Mouse (Mus musculus) midbrain, embryonic 13.5 days (tissue): ENCODE results near the gene Ier2. TPM values are rescaled to one million over a fixed set of nuclear protein-coding genes. Genes with fewer than 3 reads are reported as not detected.
A peak's percentile ranks its signal among the peaks of the same experiment; 100 is the strongest.

Experiments used
- ATAC-seq: fragments of 200-750 bp; cut with Nextera tagmentation; 2 replicates; pipeline ENCODE4 v1.8.0; 2017; ENCODE audit warnings: mild to moderate bottlenecking, moderate TSS enrichment, moderate library complexity
- H3K27ac ChIP-seq: fragments of 300-500 bp; sonication (generic); 2 replicates; pipeline ENCODE4 v1.5.1; 2015; ENCODE audit warnings: inconsistent platforms, mild to moderate bottlenecking, moderate library complexity
- H3K27me3 ChIP-seq: fragments of 300-500 bp; sonication (generic); 2 replicates; pipeline ENCODE4 v1.6.1; 2015; ENCODE audit warnings: mild to moderate bottlenecking, inconsistent platforms
- H3K36me3 ChIP-seq: fragments of 300-500 bp; sonication (generic); 2 replicates; pipeline ENCODE4 v1.6.1; 2015; ENCODE audit warnings: mild to moderate bottlenecking, inconsistent platforms
- H3K4me1 ChIP-seq: fragments of 300-500 bp; sonication (generic); replicated peaks from 2 replicates; pipeline ENCODE4 v1.6.1; 2015; ENCODE audit warnings: inconsistent platforms
- H3K4me2 ChIP-seq: fragments of 300-500 bp; sonication (generic); replicated peaks from 2 replicates; pipeline ENCODE4 v1.6.1; 2015; ENCODE audit warnings: moderate library complexity, mild to moderate bottlenecking, inconsistent platforms
- H3K4me3 ChIP-seq: fragments of 300-500 bp; sonication (generic); replicated peaks from 2 replicates; pipeline ENCODE4 v1.5.1; 2015; ENCODE audit warnings: mild to moderate bottlenecking, inconsistent platforms
- H3K9ac ChIP-seq: fragments of 300-500 bp; sonication (generic); replicated peaks from 2 replicates; pipeline ENCODE4 v1.6.1; 2015; ENCODE audit warnings: mild to moderate bottlenecking, inconsistent platforms
- H3K9me3 ChIP-seq: fragments of 300-500 bp; sonication (generic); 2 replicates; pipeline ENCODE4 v1.6.1; 2016; ENCODE audit warnings: mild to moderate bottlenecking, inconsistent platforms
- WGBS: fragments of 180-500 bp; shearing (Covaris S2); methylation state at CpG from one replicate; pipeline ENCODE4 v1.1.7; 2015; 5-methylcytosine and 5-hydroxymethylcytosine counted together
- polyA plus RNA-seq: library from polyadenylated mRNA; unstranded; fragments of >200 nt; fragmentation: Nextera tagmentation; extraction: Ambion mirVana; gene quantifications from 2 replicates; pipeline ENCODE4 v1.2.1, GENCODE M21; 2015

The Ier2 gene
- polyA plus RNA-seq, 1 experiment from 2014 or later, result 26.3 TPM

- H3K27me3 ChIP-seq, result no peaks in the 10 kb centered on the region
- no peak overlapping the region for H3K4me2 ChIP-seq
- H3K36me3 ChIP-seq, result no peaks in the 10 kb centered on the region
- no peak overlapping the region for H3K9ac ChIP-seq
- H3K4me1 ChIP-seq, result peaks cover 13% of the 10 kb centered on the region
- no peaks in the 10 kb centered on the region for H3K9me3 ChIP-seq
- H3K4me3 ChIP-seq, result no peak overlapping the region
- H3K27ac ChIP-seq, result no peak overlapping the region
- ATAC-seq, result no peak
- WGBS, result 96% methylated on average over 1 of the region's 1 CpGs
Measured at GRCm38 (mm10) chr8:84641578-84642361, 20.9 kb downstream of the Ier2 start.

GRCm38 (mm10) chr8:84640617-84641294 lies 21.9 kb downstream of the Ier2 start:
- H3K4me3 ChIP-seq, result no peak overlapping the region
- no peak overlapping the region for H3K9ac ChIP-seq
- no peak overlapping the region for H3K4me2 ChIP-seq
- WGBS, result 69% methylated on average over 7 of the region's 7 CpGs
- H3K27ac ChIP-seq, result no peak overlapping the region
- H3K36me3 ChIP-seq, result no peaks in the 10 kb centered on the region
- H3K4me1 ChIP-seq, result peaks cover 19% of the 10 kb centered on the region
- no peaks in the 10 kb centered on the region for H3K27me3 ChIP-seq
- ATAC-seq, result no peak
- H3K9me3 ChIP-seq, result no peaks in the 10 kb centered on the region

- peak overlapping the region; percentile 50 for H3K4me3 ChIP-seq
- ATAC-seq, result no peak
- H3K4me2 ChIP-seq, result peak overlapping the region; percentile 51
- 31% methylated on average over 9 of the region's 9 CpGs for WGBS
- no peaks in the 10 kb centered on the region for H3K9me3 ChIP-seq
- H3K27ac ChIP-seq, result no peak overlapping the region
- H3K27me3 ChIP-seq, result no peaks in the 10 kb centered on the region
- no peak overlapping the region for H3K9ac ChIP-seq
- H3K36me3 ChIP-seq, result no peaks in the 10 kb centered on the region
- H3K4me1 ChIP-seq, result peaks cover 26% of the 10 kb centered on the region
Measured at GRCm38 (mm10) chr8:84640010-84640588, 22.6 kb downstream of the Ier2 start.

- Histone ChIP-seq H3K36me3 (no peaks in the 10 kb centered on the region), H3K4me1 (peaks cover 33% of the 10 kb centered on the region), H3K27ac (peak overlapping the region; percentile 91), H3K4me3 (peak overlapping the region; percentile 50), H3K9ac (peak overlapping the region; percentile 78), H3K27me3 (no peaks in the 10 kb centered on the region), H3K4me2 (peak overlapping the region; percentile 86), H3K9me3 (no peaks in the 10 kb centered on the region)
- peak; percentile 93 for ATAC-seq
- WGBS, result under 1% methylated on average over 97 of the region's 106 CpGs
Measured at GRCm38 (mm10) chr8:84639162-84640009, 23.3 kb downstream of the Ier2 start.

GRCm38 (mm10) chr8:84638555-84639161 lies 24.0 kb downstream of the Ier2 start:
- WGBS, result 0% methylated on average over 52 of the region's 52 CpGs
- Histone ChIP-seq H3K4me2 (peak overlapping the region; percentile 86), H3K27ac (peak overlapping the region; percentile 91), H3K4me1 (peaks cover 40% of the 10 kb centered on the region), H3K9ac (peak overlapping the region; percentile 78), H3K27me3 (no peaks in the 10 kb centered on the region), H3K9me3 (no peaks in the 10 kb centered on the region), H3K36me3 (peaks cover 6% of the 10 kb centered on the region; the same call in 1 of the 2 replicates), H3K4me3 (peak overlapping the region; percentile 50)
- peak; percentile 12 for ATAC-seq

- 40% methylated on average over 8 of the region's 8 CpGs for WGBS
- Histone ChIP-seq H3K9me3 (no peaks in the 10 kb centered on the region), H3K9ac (peak overlapping the region; percentile 78), H3K4me1 (peaks cover 43% of the 10 kb centered on the region), H3K27me3 (no peaks in the 10 kb centered on the region), H3K4me3 (peak overlapping the region; percentile 50), H3K4me2 (peak overlapping the region; percentile 86), H3K27ac (peak overlapping the region; percentile 91; the same call in 1 of the 2 replicates), H3K36me3 (peaks cover 12% of the 10 kb centered on the region)
- ATAC-seq, result no peak
Measured at GRCm38 (mm10) chr8:84637946-84638554, 24.6 kb downstream of the Ier2 start.

- WGBS, result 91% methylated on average over 17 of the region's 17 CpGs
- Histone ChIP-seq H3K9ac (peak overlapping the region; percentile 61; the same call in 1 of the 2 replicates), H3K27me3 (no peaks in the 10 kb centered on the region), H3K4me3 (no peak overlapping the region), H3K27ac (peak overlapping the region; percentile 92), H3K4me2 (no peak overlapping the region), H3K36me3 (peaks cover 21% of the 10 kb centered on the region), H3K4me1 (peaks cover 43% of the 10 kb centered on the region), H3K9me3 (no peaks in the 10 kb centered on the region)
- ATAC-seq, result no peak
Measured at GRCm38 (mm10) chr8:84636051-84636691, 26.5 kb downstream of the Ier2 start.

GRCm38 (mm10) chr8:84635397-84636050 lies 27.1 kb downstream of the Ier2 start:
- Histone ChIP-seq H3K9me3 (no peaks in the 10 kb centered on the region), H3K27me3 (no peaks in the 10 kb centered on the region), H3K4me2 (no peak overlapping the region), H3K4me3 (no peak overlapping the region), H3K27ac (peak overlapping the region; percentile 92), H3K9ac (peak overlapping the region; percentile 61), H3K36me3 (peaks cover 21% of the 10 kb centered on the region), H3K4me1 (peaks cover 43% of the 10 kb centered on the region)
- WGBS, result 63% methylated on average over 14 of the region's 14 CpGs
- no peak for ATAC-seq

GRCm38 (mm10) chr8:84634849-84635304 lies 27.8 kb downstream of the Ier2 start:
- Histone ChIP-seq H3K36me3 (peaks cover 26% of the 10 kb centered on the region), H3K27me3 (no peaks in the 10 kb centered on the region), H3K9me3 (no peaks in the 10 kb centered on the region), H3K27ac (peak overlapping the region; percentile 92), H3K4me3 (no peak overlapping the region), H3K4me1 (peaks cover 39% of the 10 kb centered on the region), H3K9ac (peak overlapping the region; percentile 61), H3K4me2 (peak overlapping the region; percentile 20)
- WGBS, result 21% methylated on average over 9 of the region's 9 CpGs
- peak; percentile 14; the same call in 1 of the 2 replicates for ATAC-seq
